Mouse (Mus musculus): ENCODE measurements around the gene Nadk.
A peak's percentile ranks its signal among the peaks of the same experiment; 100 is the strongest.

- TF ChIP-seq ZKSCAN1 (IDR thresholded peaks at IDR 0.05; ENCODE audit: borderline replicate concordance, low read depth, low read length) (no peak), EP300 (IDR thresholded peaks at IDR 0.05; ENCODE audit: low read length) (peak; percentile 64), JUND (conservative IDR thresholded peaks at IDR 0.05; ENCODE audit: low read depth, low read length) (no peak), MAFK (IDR thresholded peaks at IDR 0.05; ENCODE audit: insufficient replicate concordance, low read length) (no peak), POLR2A (IDR thresholded peaks at IDR 0.05; ENCODE audit: low read depth, low read length) (no peak), USF1 (IDR thresholded peaks at IDR 0.05; ENCODE audit: low read depth, low read length) (no peak), NELFE (IDR thresholded peaks at IDR 0.05; ENCODE audit: low read depth, low read length) (no peak), CHD2 (IDR thresholded peaks at IDR 0.05; ENCODE audit: low read length) (no peak), CTCF (conservative IDR thresholded peaks at IDR 0.05 in 1 of 2, IDR thresholded peaks at IDR 0.05 in 1 of 2; ENCODE audit: low read depth in 2 of 2, low read length in 2 of 2) (no peak), PAX5 (IDR thresholded peaks at IDR 0.05; ENCODE audit: low read length) (no peak), MAZ (IDR thresholded peaks at IDR 0.05; ENCODE audit: low read depth, low read length) (no peak)
Observed at GRCm38 (mm10) chr4:155550446-155550845, 11.7 kb upstream of the Nadk start.
